Mouse (Mus musculus): ENCODE results near the gene Prss57.

DNA sequence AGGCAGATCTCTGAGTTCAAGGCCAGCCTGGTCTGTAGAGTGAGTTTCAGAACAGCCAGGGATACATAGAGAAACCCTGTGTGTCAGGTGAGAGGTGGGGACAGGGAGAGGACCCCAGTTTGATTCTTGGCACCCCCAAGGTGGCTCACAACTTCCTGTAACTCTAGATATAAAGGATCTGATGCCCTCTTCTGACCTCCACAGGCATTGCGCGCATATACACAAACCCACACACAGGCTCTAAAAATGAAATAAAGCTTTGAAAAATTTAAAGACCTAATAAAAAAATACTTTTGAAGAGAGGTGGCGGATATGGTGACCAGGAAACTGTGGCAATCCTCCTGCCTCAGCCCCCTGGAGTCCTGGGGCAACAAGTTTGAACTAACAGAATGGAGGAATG, 5.1 kb upstream of the Prss57 start:
- TF ChIP-seq GATA2 (IDR thresholded peaks at IDR 0.05; ENCODE audit: borderline replicate concordance, low read depth, low read length) (no peak), CTCF (IDR thresholded peaks at IDR 0.05; ENCODE audit: low read depth, low read length) (no peak), GATA1 (IDR thresholded peaks at IDR 0.05; ENCODE audit: borderline replicate concordance, low read length) (no peak)

Measured in G1E (cell line).